Mouse (Mus musculus): Measurements from ENCODE around the gene Olfr228. TPM values are rescaled to one million over a fixed set of nuclear protein-coding genes. Genes with fewer than 3 reads are reported as not detected.
"Not testable (repeated sequence)": the region's sequence is repeated elsewhere in the genome, so short reads cannot be mapped to it uniquely, and the experiment has no call there.

The Olfr228 gene
- total and polyA plus RNA-seq, 3 experiments = not detected

DNA sequence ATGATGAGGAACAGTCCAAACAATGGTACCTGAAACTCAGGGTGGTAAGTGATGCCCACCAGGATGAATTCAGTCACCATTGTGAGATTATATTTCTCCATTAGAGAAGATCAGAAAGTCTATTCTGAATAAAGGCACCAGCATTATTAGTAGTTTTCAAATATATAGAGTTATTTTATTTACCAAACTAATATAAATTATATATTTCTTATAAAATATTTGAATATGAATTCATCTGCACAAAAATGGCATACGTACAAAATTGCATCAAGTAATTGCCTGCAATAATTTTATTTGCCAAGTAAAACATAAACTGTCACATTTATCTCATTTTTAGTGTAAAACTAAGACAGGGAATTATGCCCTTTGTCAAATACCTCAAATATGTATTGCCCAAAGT is 31.0 kb downstream of the Olfr228 start, which contains the start of gene Olfr1066:
Olfr1066 (minus strand) TSS at position 101 of the 400 bp plus-strand sequence.
- dilution Hi-C loops (cut with MboI; ENCODE audit: extremely low pct_ligation_motif_present, extremely low pct_unique_long_range_greater_than_20kb, low sequenced_read_pairs) (no loop called here), in situ Hi-C loops (cut with MboI; ENCODE audit: low pct_ligation_motif_present, low pct_unique_long_range_greater_than_20kb, low sequenced_read_pairs) (loop anchor here (25.0 kb wide), 1 partner anchor 719 kb away; no protein-coding TSS in a partner anchor)
- H3K4me1 ChIP-seq (ENCODE audit: control insufficient read depth in 1 of 2, insufficient read depth in 2 of 2) = no peaks in the 10 kb centered on the region
- no peak within 1 kb of the TSS for H3K9ac ChIP-seq (ENCODE audit: insufficient read depth, low read depth)
- no peaks in the 10 kb centered on the region for H3K36me3 ChIP-seq (replicated peaks in 1 of 2; ENCODE audit: control insufficient read depth in 1 of 2, insufficient read depth in 1 of 2, low read length in 1 of 2)
- H3K27me3 ChIP-seq (replicated peaks) = no peaks in the 10 kb centered on the region
- no peak within 1 kb of the TSS for H3K27ac ChIP-seq (ENCODE audit: insufficient read depth, low read depth)
- no peak within 1 kb of the TSS for H3K4me2 ChIP-seq (ENCODE audit: insufficient read depth, low read depth, poor library complexity, severe bottlenecking)
- H3K9me3 ChIP-seq (replicated peaks; ENCODE audit: low read length) = peaks cover 10% of the 10 kb centered on the region
- DNase-seq (ENCODE audit: extremely low read depth) = no peak
- no peak for TF ChIP-seq MAFK (IDR thresholded peaks at IDR 0.05; ENCODE audit: insufficient replicate concordance, low read length)
- no peak within 1 kb of the TSS for H3K4me3 ChIP-seq (replicated peaks in 1 of 3; ENCODE audit: low read depth in 2 of 3, low read length in 2 of 3, poor library complexity in 1 of 3)
- H3K79me2 ChIP-seq (replicated peaks; ENCODE audit: control insufficient read depth, extremely low read depth, insufficient read depth, poor library complexity, severe bottlenecking) = no peaks in the 10 kb centered on the region

- DNase-seq (ENCODE audit: extremely low read depth); H3K9ac ChIP-seq (ENCODE audit: insufficient read depth, low read depth); H3K27ac ChIP-seq (ENCODE audit: insufficient read depth, low read depth); dilution Hi-C loops (cut with MboI; ENCODE audit: extremely low pct_ligation_motif_present, extremely low pct_unique_long_range_greater_than_20kb, low sequenced_read_pairs); H3K27me3 ChIP-seq (replicated peaks); H3K9me3 ChIP-seq (replicated peaks; ENCODE audit: low read length); H3K4me2 ChIP-seq (ENCODE audit: insufficient read depth, low read depth, poor library complexity, severe bottlenecking); H3K4me1 ChIP-seq (ENCODE audit: control insufficient read depth in 1 of 2, insufficient read depth in 2 of 2); H3K36me3 ChIP-seq (replicated peaks in 1 of 2; ENCODE audit: control insufficient read depth in 1 of 2, insufficient read depth in 1 of 2, low read length in 1 of 2); H3K4me3 ChIP-seq (replicated peaks in 1 of 3; ENCODE audit: low read depth in 2 of 3, low read length in 2 of 3, poor library complexity in 1 of 3); H3K79me2 ChIP-seq (replicated peaks; ENCODE audit: control insufficient read depth, extremely low read depth, insufficient read depth, poor library complexity, severe bottlenecking): not testable (repeated sequence)
- in situ Hi-C loops (cut with MboI; ENCODE audit: low pct_ligation_motif_present, low pct_unique_long_range_greater_than_20kb, low sequenced_read_pairs) = loop anchor here (25.0 kb wide), 1 partner anchor 713 kb away; no protein-coding TSS in a partner anchor
Observed at GRCm38 (mm10) chr2:86450491-86450890, 36.7 kb downstream of the Olfr228 start, which contains the start of gene Olfr1065. Gene Olfr1065, minus strand, starts transcription at chr2:86450591.

GRCm38 (mm10) chr2:86442101-86442500 is 45.1 kb downstream of the Olfr228 start:
- H3K4me1 ChIP-seq (ENCODE audit: control insufficient read depth in 1 of 2, insufficient read depth in 2 of 2); DNase-seq (ENCODE audit: extremely low read depth); H3K4me3 ChIP-seq (replicated peaks in 1 of 3; ENCODE audit: low read depth in 2 of 3, low read length in 2 of 3, poor library complexity in 1 of 3); H3K36me3 ChIP-seq (replicated peaks in 1 of 2; ENCODE audit: control insufficient read depth in 1 of 2, insufficient read depth in 1 of 2, low read length in 1 of 2); in situ Hi-C loops (cut with MboI; ENCODE audit: low pct_ligation_motif_present, low pct_unique_long_range_greater_than_20kb, low sequenced_read_pairs); H3K27me3 ChIP-seq (replicated peaks); dilution Hi-C loops (cut with MboI; ENCODE audit: extremely low pct_ligation_motif_present, extremely low pct_unique_long_range_greater_than_20kb, low sequenced_read_pairs); H3K9me3 ChIP-seq (replicated peaks; ENCODE audit: low read length); H3K27ac ChIP-seq (ENCODE audit: insufficient read depth, low read depth); H3K79me2 ChIP-seq (replicated peaks; ENCODE audit: control insufficient read depth, extremely low read depth, insufficient read depth, poor library complexity, severe bottlenecking); H3K9ac ChIP-seq (ENCODE audit: insufficient read depth, low read depth); H3K4me2 ChIP-seq (ENCODE audit: insufficient read depth, low read depth, poor library complexity, severe bottlenecking): not testable (repeated sequence)

Other genes with a start within 250 kb of the Olfr228 start
Only the 20 nearest of the 23 such genes appear.
- not detected in 2 replicates for gene Olfr1051, start 208.3 kb downstream of the Olfr228 start, total RNA-seq (2012; rRNA removed)
- not detected in 2 replicates for gene Olfr1051, start 208.3 kb downstream of the Olfr228 start, total RNA-seq (2014; rRNA removed)
- gene Olfr1051, start 208.3 kb downstream of the Olfr228 start, polyA plus RNA-seq (2012; ENCODE audit: insufficient read length, low read depth) = not detected in 2 replicates
- gene Olfr1052, start 194.9 kb downstream of the Olfr228 start, total RNA-seq (2012; rRNA removed) = not detected in 2 replicates
- not detected in 2 replicates for gene Olfr1052, start 194.9 kb downstream of the Olfr228 start, total RNA-seq (2014; rRNA removed)
- not detected in 2 replicates for gene Olfr1052, start 194.9 kb downstream of the Olfr228 start, polyA plus RNA-seq (2012; ENCODE audit: insufficient read length, low read depth)
- not detected in 2 replicates for gene Olfr1053, start 172.1 kb downstream of the Olfr228 start, total RNA-seq (2012; rRNA removed)
- gene Olfr1053, start 172.1 kb downstream of the Olfr228 start, total RNA-seq (2014; rRNA removed) = not detected in 2 replicates
- gene Olfr1053, start 172.1 kb downstream of the Olfr228 start, polyA plus RNA-seq (2012; ENCODE audit: insufficient read length, low read depth) = not detected in 2 replicates
- gene Olfr1054, start 152.0 kb downstream of the Olfr228 start, total RNA-seq (2012; rRNA removed) = not detected in 2 replicates
- gene Olfr1054, start 152.0 kb downstream of the Olfr228 start, total RNA-seq (2014; rRNA removed) = not detected in 2 replicates
- gene Olfr1054, start 152.0 kb downstream of the Olfr228 start, polyA plus RNA-seq (2012; ENCODE audit: insufficient read length, low read depth) = not detected in 2 replicates
- gene Olfr1055, start 137.1 kb downstream of the Olfr228 start, total RNA-seq (2012; rRNA removed) = 0.17 and 0.68 TPM in 2 replicates
- not detected in 2 replicates for gene Olfr1055, start 137.1 kb downstream of the Olfr228 start, total RNA-seq (2014; rRNA removed)
- gene Olfr1055, start 137.1 kb downstream of the Olfr228 start, polyA plus RNA-seq (2012; ENCODE audit: insufficient read length, low read depth) = not detected in 2 replicates
- gene Olfr1056, start 124.9 kb downstream of the Olfr228 start, total RNA-seq (2012; rRNA removed) = not detected in 2 replicates
- not detected in 2 replicates for gene Olfr1056, start 124.9 kb downstream of the Olfr228 start, total RNA-seq (2014; rRNA removed)
- not detected in 2 replicates for gene Olfr1056, start 124.9 kb downstream of the Olfr228 start, polyA plus RNA-seq (2012; ENCODE audit: insufficient read length, low read depth)
- not detected in 2 replicates for gene Olfr1057, start 109.0 kb downstream of the Olfr228 start, total RNA-seq (2012; rRNA removed)
- gene Olfr1057, start 109.0 kb downstream of the Olfr228 start, total RNA-seq (2014; rRNA removed) = not detected in 2 replicates
- not detected in 2 replicates for gene Olfr1057, start 109.0 kb downstream of the Olfr228 start, polyA plus RNA-seq (2012; ENCODE audit: insufficient read length, low read depth)
- gene Olfr1058, start 98.8 kb downstream of the Olfr228 start, total RNA-seq (2012; rRNA removed) = not detected in 2 replicates
- gene Olfr1058, start 98.8 kb downstream of the Olfr228 start, total RNA-seq (2014; rRNA removed) = not detected in 2 replicates
- gene Olfr1058, start 98.8 kb downstream of the Olfr228 start, polyA plus RNA-seq (2012; ENCODE audit: insufficient read length, low read depth) = not detected in 2 replicates
- gene Olfr1061, start 73.3 kb downstream of the Olfr228 start, total RNA-seq (2012; rRNA removed) = not detected in 2 replicates
- not detected in 2 replicates for gene Olfr1061, start 73.3 kb downstream of the Olfr228 start, total RNA-seq (2014; rRNA removed)
- not detected in 2 replicates for gene Olfr1061, start 73.3 kb downstream of the Olfr228 start, polyA plus RNA-seq (2012; ENCODE audit: insufficient read length, low read depth)
- gene Olfr1062, start 60.6 kb downstream of the Olfr228 start, total RNA-seq (2012; rRNA removed) = not detected in 2 replicates
- gene Olfr1062, start 60.6 kb downstream of the Olfr228 start, total RNA-seq (2014; rRNA removed) = not detected in 2 replicates
- 0.07 TPM in 1 of 2 replicates, not detected in the other for gene Olfr1062, start 60.6 kb downstream of the Olfr228 start, polyA plus RNA-seq (2012; ENCODE audit: insufficient read length, low read depth)
- not detected in 2 replicates for gene Olfr1065, start 36.8 kb downstream of the Olfr228 start, total RNA-seq (2012; rRNA removed)
- gene Olfr1065, start 36.8 kb downstream of the Olfr228 start, total RNA-seq (2014; rRNA removed) = not detected in 2 replicates
- not detected in 2 replicates for gene Olfr1065, start 36.8 kb downstream of the Olfr228 start, polyA plus RNA-seq (2012; ENCODE audit: insufficient read length, low read depth)
- not detected in 2 replicates for gene Olfr1066, start 31.1 kb downstream of the Olfr228 start, total RNA-seq (2012; rRNA removed)
- gene Olfr1066, start 31.1 kb downstream of the Olfr228 start, total RNA-seq (2014; rRNA removed) = not detected in 2 replicates
- not detected in 2 replicates for gene Olfr1066, start 31.1 kb downstream of the Olfr228 start, polyA plus RNA-seq (2012; ENCODE audit: insufficient read length, low read depth)
- gene Olfr1076, start 21.1 kb upstream of the Olfr228 start, total RNA-seq (2012; rRNA removed) = not detected in 2 replicates
- gene Olfr1076, start 21.1 kb upstream of the Olfr228 start, total RNA-seq (2014; rRNA removed) = not detected in 2 replicates
- not detected in 2 replicates for gene Olfr1076, start 21.1 kb upstream of the Olfr228 start, polyA plus RNA-seq (2012; ENCODE audit: insufficient read length, low read depth)
- gene Olfr1079, start 55.1 kb upstream of the Olfr228 start, total RNA-seq (2012; rRNA removed) = not detected in 2 replicates
- gene Olfr1079, start 55.1 kb upstream of the Olfr228 start, total RNA-seq (2014; rRNA removed) = not detected in 2 replicates
- gene Olfr1079, start 55.1 kb upstream of the Olfr228 start, polyA plus RNA-seq (2012; ENCODE audit: insufficient read length, low read depth) = not detected in 2 replicates
- gene Olfr1080, start 70.8 kb upstream of the Olfr228 start, total RNA-seq (2012; rRNA removed) = not detected in 2 replicates
- not detected in 2 replicates for gene Olfr1080, start 70.8 kb upstream of the Olfr228 start, total RNA-seq (2014; rRNA removed)
- gene Olfr1080, start 70.8 kb upstream of the Olfr228 start, polyA plus RNA-seq (2012; ENCODE audit: insufficient read length, low read depth) = not detected in 2 replicates
- gene Olfr1082, start 111.6 kb upstream of the Olfr228 start, total RNA-seq (2012; rRNA removed) = not detected in 2 replicates
- gene Olfr1082, start 111.6 kb upstream of the Olfr228 start, total RNA-seq (2014; rRNA removed) = not detected in 2 replicates
- not detected in 2 replicates for gene Olfr1082, start 111.6 kb upstream of the Olfr228 start, polyA plus RNA-seq (2012; ENCODE audit: insufficient read length, low read depth)
- not detected in 2 replicates for gene Olfr1084, start 152.3 kb upstream of the Olfr228 start, total RNA-seq (2012; rRNA removed)
- not detected in 2 replicates for gene Olfr1084, start 152.3 kb upstream of the Olfr228 start, total RNA-seq (2014; rRNA removed)
- not detected in 2 replicates for gene Olfr1084, start 152.3 kb upstream of the Olfr228 start, polyA plus RNA-seq (2012; ENCODE audit: insufficient read length, low read depth)
- not detected in 2 replicates for gene Olfr1085, start 174.6 kb upstream of the Olfr228 start, total RNA-seq (2012; rRNA removed)
- gene Olfr1085, start 174.6 kb upstream of the Olfr228 start, total RNA-seq (2014; rRNA removed) = not detected in 2 replicates
- gene Olfr1085, start 174.6 kb upstream of the Olfr228 start, polyA plus RNA-seq (2012; ENCODE audit: insufficient read length, low read depth) = not detected in 2 replicates
- gene Olfr1086, start 192.7 kb upstream of the Olfr228 start, total RNA-seq (2012; rRNA removed) = not detected in 2 replicates
- not detected in 2 replicates for gene Olfr1086, start 192.7 kb upstream of the Olfr228 start, total RNA-seq (2014; rRNA removed)
- gene Olfr1086, start 192.7 kb upstream of the Olfr228 start, polyA plus RNA-seq (2012; ENCODE audit: insufficient read length, low read depth) = not detected in 2 replicates
- gene Olfr1087, start 211.0 kb upstream of the Olfr228 start, total RNA-seq (2012; rRNA removed) = not detected in 2 replicates
- gene Olfr1087, start 211.0 kb upstream of the Olfr228 start, total RNA-seq (2014; rRNA removed) = not detected in 2 replicates
- gene Olfr1087, start 211.0 kb upstream of the Olfr228 start, polyA plus RNA-seq (2012; ENCODE audit: insufficient read length, low read depth) = not detected in 2 replicates